Comparison of ENCODE assay signal across 24 mouse cellular contexts in genomic region chr5:35916666-35917065, GRCm38 (mm10). TPM values are rescaled to one million over a fixed set of nuclear protein-coding genes. Genes with fewer than 3 reads are reported as not detected.
DNase-seq lines count a peak whose midpoint lies in the region; ATAC-seq and TF ChIP-seq lines count a peak whose summit lies in the region.
"Had no signal": no experiment of that assay in that cellular context is flagged by ENCODE, and none has a peak within 500 bp of the region (broad histone marks: within the 10 kb centered on the region; RNA-seq: fewer than 3 reads in every experiment).

No protein-coding gene starts in this region.

- H3K27me3 ChIP-seq in heart, embryonic 10.5 days (ENCODE audit: insufficient read depth, poor library complexity, severe bottlenecking): no peaks in the 10 kb centered on the region
- no peaks in the 10 kb centered on the region for H3K27me3 ChIP-seq in hindbrain, embryonic 10.5 days (ENCODE audit: insufficient read depth, poor library complexity, severe bottlenecking)
- no peaks in the 10 kb centered on the region for H3K27me3 ChIP-seq in hindbrain, postnatal 0 days (ENCODE audit: insufficient read depth, low read length)
- H3K27me3 ChIP-seq in midbrain, embryonic 14.5 days (ENCODE audit: control insufficient read depth, insufficient read depth, low read length): no peaks in the 10 kb centered on the region
- H3K27me3 ChIP-seq in midbrain, embryonic 10.5 days (ENCODE audit: low read depth, poor library complexity, severe bottlenecking): no peaks in the 10 kb centered on the region
- H3K27me3 ChIP-seq: kidney, embryonic 15.5 days; limb, embryonic 13.5 days; lung, embryonic 15.5 days had no signal

- H3K4me2 ChIP-seq in hindbrain, postnatal 0 days (ENCODE audit: low read depth, low read length): no peak overlapping the region
- H3K4me2 ChIP-seq in midbrain, embryonic 14.5 days (ENCODE audit: low read length): no peak overlapping the region
- H3K4me2 ChIP-seq: kidney, embryonic 15.5 days; limb, embryonic 13.5 days; liver, embryonic 11.5 days; lung, embryonic 15.5 days had no signal

- H3K36me3 ChIP-seq in heart, embryonic 10.5 days: peaks cover 12% of the 10 kb centered on the region; the same call in 1 of the 2 replicates
- H3K36me3 ChIP-seq in hindbrain, embryonic 10.5 days: peaks cover 13% of the 10 kb centered on the region; the same call in 1 of the 2 replicates
- no peaks in the 10 kb centered on the region; the same call in 1 of the 2 replicates for H3K36me3 ChIP-seq in hindbrain, postnatal 0 days (ENCODE audit: insufficient read depth, low read length)
- no peaks in the 10 kb centered on the region; the same call in 1 of the 2 replicates for H3K36me3 ChIP-seq in midbrain, embryonic 14.5 days (ENCODE audit: control insufficient read depth, insufficient read depth, low read length)
- H3K36me3 ChIP-seq in midbrain, embryonic 10.5 days: peaks cover 10% of the 10 kb centered on the region; the same call in 1 of the 2 replicates

- H3K9ac ChIP-seq in hindbrain, postnatal 0 days (replicated peaks; ENCODE audit: low read length): no peak overlapping the region
- H3K9ac ChIP-seq in midbrain, embryonic 14.5 days (replicated peaks; ENCODE audit: low read length): no peak overlapping the region
- H3K9ac ChIP-seq: kidney, embryonic 15.5 days; limb, embryonic 13.5 days; lung, embryonic 15.5 days had no signal

- no peak for ATAC-seq in hindbrain, postnatal 0 days
- no peak for ATAC-seq in midbrain, embryonic 14.5 days (ENCODE audit: low FRiP score, low TSS enrichment)
- ATAC-seq: forebrain, embryonic 14.5 days had no signal

- H3K9me3 ChIP-seq in heart, embryonic 10.5 days: no peaks in the 10 kb centered on the region
- H3K9me3 ChIP-seq in hindbrain, embryonic 10.5 days: no peaks in the 10 kb centered on the region
- H3K9me3 ChIP-seq in hindbrain, postnatal 0 days (ENCODE audit: low read length): no peaks in the 10 kb centered on the region
- no peaks in the 10 kb centered on the region for H3K9me3 ChIP-seq in midbrain, embryonic 14.5 days (ENCODE audit: control insufficient read depth, low read length)
- no peaks in the 10 kb centered on the region; the same call in 1 of the 2 replicates for H3K9me3 ChIP-seq in midbrain, embryonic 10.5 days (replicated peaks)
- H3K9me3 ChIP-seq: kidney, embryonic 15.5 days; limb, embryonic 13.5 days; lung, embryonic 15.5 days had no signal

- no peak for TF ChIP-seq CTCF in hindbrain, postnatal 0 days (IDR thresholded peaks at IDR 0.05; ENCODE audit: low read depth)

- H3K4me3 ChIP-seq in heart, embryonic 10.5 days: no peak overlapping the region
- H3K4me3 ChIP-seq in hindbrain, embryonic 10.5 days: no peak overlapping the region
- H3K4me3 ChIP-seq in hindbrain, postnatal 0 days (ENCODE audit: low read length): no peak overlapping the region
- no peak overlapping the region for H3K4me3 ChIP-seq in midbrain, embryonic 14.5 days (replicated peaks; ENCODE audit: low read depth, low read length)
- H3K4me3 ChIP-seq in midbrain, embryonic 10.5 days: no peak overlapping the region
- H3K4me3 ChIP-seq: kidney, embryonic 15.5 days; limb, embryonic 13.5 days; lung, embryonic 15.5 days; myocyte had no signal

- H3K4me1 ChIP-seq in heart, embryonic 10.5 days: peaks cover 76% of the 10 kb centered on the region
- peaks cover 76% of the 10 kb centered on the region for H3K4me1 ChIP-seq in hindbrain, embryonic 10.5 days (replicated peaks)
- H3K4me1 ChIP-seq in hindbrain, postnatal 0 days (ENCODE audit: insufficient read depth, low read length): peaks cover 38% of the 10 kb centered on the region
- H3K4me1 ChIP-seq in midbrain, embryonic 14.5 days (ENCODE audit: control insufficient read depth, insufficient read depth, low read length): peaks cover 61% of the 10 kb centered on the region
- H3K4me1 ChIP-seq in midbrain, embryonic 10.5 days: peaks cover 61% of the 10 kb centered on the region

- DNase-seq in heart, embryonic 10.5 days (ENCODE audit: low spot score): no peak
- DNase-seq in heart, postnatal 4 days: no peak
- no peak for DNase-seq in hindbrain, embryonic 10.5 days (ENCODE audit: low spot score)
- no peak for DNase-seq in hindbrain, postnatal 0 days (ENCODE audit: low spot score)
- no peak for DNase-seq in midbrain, embryonic 14.5 days
- no peak for DNase-seq in midbrain, embryonic 10.5 days (ENCODE audit: low spot score)
- peak; percentile 54 for DNase-seq in retina, embryonic 14.5 days (ENCODE audit: low spot score)
- no peak for DNase-seq in lung, postnatal 4 days
- DNase-seq: adrenal gland, postnatal 14 days; cerebellum, adult 11 months; cerebellum, adult 9-10 months; cerebellum, postnatal 36 days; kidney, adult 18-20 months; kidney, postnatal 36 days; right cerebral cortex, postnatal 4 days; thymus, adult 18-20 months; thymus, postnatal 25 days had no signal

- WGBS in heart, embryonic 10.5 days: 59% methylated on average over 5 of the region's 5 CpGs
- 52% methylated on average over 5 of the region's 5 CpGs for WGBS in hindbrain, embryonic 10.5 days
- 45% methylated on average over 5 of the region's 5 CpGs for WGBS in hindbrain, postnatal 0 days
- 32% methylated on average over 5 of the region's 5 CpGs for WGBS in midbrain, embryonic 14.5 days
- 72% methylated on average over 5 of the region's 5 CpGs for WGBS in midbrain, embryonic 10.5 days

- H3K27ac ChIP-seq in heart, embryonic 10.5 days: peak overlapping the region; percentile 81; the same call in 1 of the 2 replicates
- peak overlapping the region; percentile 80 for H3K27ac ChIP-seq in hindbrain, embryonic 10.5 days
- H3K27ac ChIP-seq in hindbrain, postnatal 0 days: no peak overlapping the region
- peak overlapping the region; percentile 68 for H3K27ac ChIP-seq in midbrain, embryonic 14.5 days (replicated peaks; ENCODE audit: low read depth, low read length)
- no peak overlapping the region; the same call in 1 of the 2 replicates for H3K27ac ChIP-seq in midbrain, embryonic 10.5 days (replicated peaks)
- H3K27ac ChIP-seq: kidney, embryonic 15.5 days; limb, embryonic 13.5 days; lung, embryonic 15.5 days; stomach, postnatal 0 days had no signal

RNA-seq across cellular contexts. Expression of gene Afap1, which starts 23.5 kb away (rescaled TPM):
- 21.7 and 27.0 TPM in 2 replicates for polyA plus RNA-seq in heart, embryonic 10.5 days (2016; fragmentation: Nextera tagmentation; extraction: Ambion mirVana)
- 10 to 100 TPM; 45.2 to 45.9 TPM for total RNA-seq in heart, postnatal 4 days (2021)
- polyA plus RNA-seq in hindbrain, embryonic 10.5 days (2016; fragmentation: Nextera tagmentation; extraction: Ambion mirVana): 38.6 and 56.5 TPM in 2 replicates
- total RNA-seq in hindbrain, postnatal 0 days (2014; rRNA removed): 59.7 and 89.4 TPM in 2 replicates
- 38.2 and 43.6 TPM in 2 replicates for polyA plus RNA-seq in hindbrain, postnatal 0 days (2015; fragmentation: Nextera tagmentation; extraction: Ambion mirVana)
- polyA plus RNA-seq in midbrain, embryonic 14.5 days (2014; fragmentation: Nextera tagmentation; extraction: Ambion mirVana): 64.6 and 81.8 TPM in 2 replicates
- 21.6 and 34.3 TPM in 2 replicates for polyA plus RNA-seq in midbrain, embryonic 10.5 days (2016; fragmentation: Nextera tagmentation; extraction: Ambion mirVana)

Comparison
In these comparisons a context has a peak if more than half of its experiments do, and no peak if none do; other contexts are left out.
1. H3K27ac ChIP-seq: peak in heart, embryonic 10.5 days (single experiment), hindbrain, embryonic 10.5 days (single experiment) and midbrain, embryonic 14.5 days (single experiment); none in hindbrain, postnatal 0 days (single experiment) and midbrain, embryonic 10.5 days (single experiment).